Mouse (Mus musculus) mature B cell (primary cell): ENCODE results near the gene Fam171a2.
"Not testable (repeated sequence)": the region's sequence is repeated elsewhere in the genome, so short reads cannot be mapped to it uniquely, and the experiment has no call there.

ENCODE experiments used
- in situ Hi-C: fragments of 300-500 bp; cut with MboI; formaldehyde crosslinking; loops from 2 replicates; pipeline ENCODE4 v1.14.3; 2019

Gene Fam171a2

DNA sequence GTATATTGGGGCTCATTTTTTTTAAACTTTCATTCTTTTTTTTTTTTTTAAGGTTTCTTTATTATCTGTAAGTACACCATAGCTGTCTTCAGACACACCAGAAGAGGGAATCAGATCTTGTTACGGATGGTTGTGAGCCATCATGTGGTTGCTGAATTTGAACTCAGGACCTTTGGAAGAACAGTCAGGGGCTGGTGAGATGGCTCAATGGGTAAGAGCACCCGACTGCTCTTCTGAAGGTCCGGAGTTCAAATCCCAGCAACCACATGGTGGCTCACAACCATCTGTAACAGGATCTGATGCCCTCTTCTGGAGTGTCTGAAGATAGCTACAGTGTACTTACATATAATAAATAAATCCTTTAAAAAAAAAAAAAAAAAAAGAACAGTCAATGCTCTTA, 37.1 kb downstream of the Fam171a2 start:
- in situ Hi-C loops: not testable (repeated sequence)

- in situ Hi-C loops: loop anchor here (5.0 kb wide), 1 partner anchor 88 kb away; no protein-coding TSS in a partner anchor
These were observed 37.6 kb downstream of the Fam171a2 start for GRCm38 (mm10) chr11:102409795-102410330.

DNA sequence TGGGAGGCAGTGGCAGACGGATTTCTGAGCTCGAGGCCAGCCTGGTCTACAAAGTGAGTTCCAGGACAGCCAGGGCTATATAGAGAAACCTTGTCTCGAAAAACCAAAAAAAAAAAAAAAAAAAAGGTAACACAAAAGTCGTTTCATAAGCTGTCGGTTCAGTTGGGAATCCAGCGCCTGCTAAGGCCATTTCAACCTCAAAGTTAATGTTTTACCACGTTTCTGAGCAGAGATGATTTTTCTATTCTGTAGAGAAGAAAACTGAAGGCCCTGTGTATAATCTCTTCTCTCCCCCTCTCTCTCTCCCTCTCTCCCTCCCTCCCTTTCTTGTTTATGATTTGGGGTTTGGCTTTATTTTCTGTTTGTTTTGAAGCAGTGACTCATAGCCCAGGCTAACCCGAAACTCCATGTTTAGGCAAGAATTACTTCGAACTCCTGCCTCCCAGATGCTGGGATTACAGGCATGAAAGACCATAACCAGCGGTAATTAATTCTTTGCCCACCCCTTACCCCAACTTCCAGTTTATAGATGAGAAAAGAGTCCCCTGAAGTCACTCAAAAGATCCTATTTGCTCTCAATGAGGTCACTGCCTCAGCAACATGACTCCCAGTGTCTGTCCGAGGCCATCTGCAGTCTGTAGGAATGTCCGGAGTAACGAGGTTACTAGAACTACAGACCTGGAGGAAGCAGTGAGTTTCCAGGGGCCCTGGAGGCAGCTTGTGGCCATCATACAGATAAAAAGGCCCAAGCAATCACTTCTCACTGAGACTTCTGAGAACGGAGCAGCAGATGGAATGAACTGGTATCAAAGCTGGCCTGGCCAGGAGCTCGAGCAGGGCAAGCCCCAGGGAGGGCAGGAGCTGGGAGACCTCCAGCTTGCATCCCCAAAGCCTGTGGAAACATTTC, 38.3 kb downstream of the Fam171a2 start:
- in situ Hi-C loops: loop anchor here (5.0 kb wide), 1 partner anchor 87 kb away; no protein-coding TSS in a partner anchor

GRCm38 (mm10) chr11:102408344-102408876, 39.1 kb downstream of the Fam171a2 start:
- in situ Hi-C loops: loop anchor here (5.0 kb wide), 1 partner anchor 86 kb away; no protein-coding TSS in a partner anchor

- in situ Hi-C loops: loop anchor here (5.0 kb wide), 1 partner anchor 86 kb away; no protein-coding TSS in a partner anchor
These were observed 39.7 kb downstream of the Fam171a2 start, which contains the start of gene Slc25a39 for GRCm38 (mm10) chr11:102407834-102408215. Gene Slc25a39, minus strand, starts transcription at chr11:102407946.

DNA sequence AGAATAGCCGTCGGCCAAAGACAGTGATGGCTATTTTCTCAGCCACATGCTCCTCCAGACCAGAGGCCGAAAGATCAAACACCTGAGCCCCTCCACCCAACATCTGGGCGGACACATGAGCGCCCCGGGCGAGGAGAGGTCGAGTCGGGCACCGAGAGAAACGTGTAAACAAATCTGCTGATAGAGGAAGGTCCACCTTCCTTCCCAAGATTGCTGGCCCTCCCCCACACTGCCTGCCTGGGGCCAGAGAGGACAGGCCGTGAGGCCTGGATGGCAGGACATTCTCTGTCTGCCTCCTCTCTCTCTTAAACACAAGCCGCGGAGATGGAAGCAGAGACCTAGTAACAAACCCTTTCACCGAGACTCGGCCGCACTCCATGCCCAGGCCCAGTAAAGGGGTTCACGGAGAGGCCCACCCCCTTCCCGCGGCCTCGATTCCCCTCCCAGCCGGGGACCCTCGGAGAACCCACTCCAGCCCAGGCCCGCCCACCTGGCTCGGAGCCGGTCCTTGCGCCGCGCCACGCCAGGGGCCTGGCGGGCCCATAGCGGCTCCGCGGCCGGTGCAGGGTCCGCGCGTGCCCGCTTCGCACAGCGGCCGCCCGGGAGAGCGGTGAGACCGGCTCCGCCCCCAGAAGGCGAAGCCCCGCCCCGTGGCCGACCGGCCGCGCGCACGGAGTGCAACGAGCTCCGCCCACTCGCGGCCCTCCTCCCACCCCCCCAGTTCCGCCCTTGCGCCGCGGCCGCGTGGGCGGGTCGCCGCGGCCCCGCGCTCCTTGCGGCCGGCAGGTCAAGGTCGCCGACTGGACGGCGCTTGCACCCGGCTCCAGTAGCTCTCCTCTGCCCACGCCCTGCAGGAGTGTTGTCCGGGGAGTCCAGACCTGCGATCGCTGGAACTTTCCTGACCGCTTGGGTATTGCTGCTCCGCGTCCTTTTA, 40.3 kb downstream of the Fam171a2 start:
- in situ Hi-C loops: loop anchor here (5.0 kb wide), 1 partner anchor 85 kb away; no protein-coding TSS in a partner anchor

GRCm38 (mm10) chr11:102406401-102406800, 41.1 kb downstream of the Fam171a2 start:
- in situ Hi-C loops: loop anchor here (5.0 kb wide), 1 partner anchor 84 kb away; no protein-coding TSS in a partner anchor

DNA sequence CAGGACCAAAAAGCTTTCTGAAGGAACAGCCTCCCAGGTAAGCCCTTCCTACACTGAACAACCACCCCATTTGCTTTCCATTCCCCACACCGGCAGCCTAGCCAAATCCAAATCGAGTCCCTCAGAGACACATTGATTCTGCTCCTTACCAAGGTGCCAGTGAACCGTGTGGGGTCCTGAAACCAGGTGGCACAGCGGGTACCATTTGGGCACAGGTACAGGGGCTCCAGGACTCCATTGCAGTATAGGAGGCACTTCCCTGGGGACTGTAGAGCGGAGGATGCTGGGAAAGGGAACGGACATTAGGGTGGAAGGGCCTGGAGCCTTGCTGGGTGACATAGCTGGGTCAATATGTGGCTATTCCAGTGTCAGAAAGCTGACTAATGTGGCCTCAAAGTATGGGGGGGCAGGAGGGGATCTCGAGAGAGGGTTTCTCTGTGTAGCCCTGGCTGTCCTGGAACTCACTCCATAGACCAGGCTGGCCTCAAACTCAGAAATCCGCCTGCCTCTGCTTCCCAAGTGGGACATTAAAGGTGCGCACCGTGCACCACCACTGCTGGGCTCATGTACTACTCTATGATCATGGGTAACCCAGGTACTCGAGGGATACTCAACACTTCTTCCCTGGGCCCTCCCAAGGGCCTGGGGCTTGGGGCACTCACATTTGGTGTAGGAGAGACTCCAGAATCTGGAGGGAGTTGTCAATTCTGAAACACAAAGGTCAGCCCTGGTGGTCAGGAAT, 41.8 kb downstream of the Fam171a2 start:
- in situ Hi-C loops: loop anchor here (5.0 kb wide), 1 partner anchor 83 kb away; no protein-coding TSS in a partner anchor

GRCm38 (mm10) chr11:102404161-102405010, 43.1 kb downstream of the Fam171a2 start:
- in situ Hi-C loops: loop anchor here (5.0 kb wide), 1 partner anchor 82 kb away; no protein-coding TSS in a partner anchor

DNA sequence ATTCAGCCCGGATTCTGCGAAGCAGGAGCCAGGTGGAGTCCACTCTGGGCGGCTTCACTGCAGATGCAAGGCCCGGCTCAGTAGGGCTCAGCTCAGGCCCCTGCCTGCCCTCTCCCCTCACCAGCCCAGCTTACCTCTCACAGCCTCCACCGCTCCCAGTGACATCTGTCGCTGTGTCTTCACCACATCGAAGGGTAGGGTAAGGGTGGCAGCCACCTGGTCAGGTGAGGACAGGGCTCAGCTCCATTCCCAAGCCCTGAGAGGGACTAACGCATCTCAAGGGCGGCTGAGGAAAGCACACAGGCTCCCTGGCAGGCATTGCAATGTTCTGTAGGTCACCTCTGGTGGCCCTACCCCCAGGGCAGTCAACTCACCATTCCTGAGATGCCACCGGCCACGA, 43.8 kb downstream of the Fam171a2 start:
- in situ Hi-C loops: no loop called here

GRCm38 (mm10) chr11:102401898-102402500, 45.5 kb downstream of the Fam171a2 start:
- in situ Hi-C loops: no loop called here

- in situ Hi-C loops: no loop called here
These were observed 46.9 kb downstream of the Fam171a2 start for GRCm38 (mm10) chr11:102400513-102401084.

DNA sequence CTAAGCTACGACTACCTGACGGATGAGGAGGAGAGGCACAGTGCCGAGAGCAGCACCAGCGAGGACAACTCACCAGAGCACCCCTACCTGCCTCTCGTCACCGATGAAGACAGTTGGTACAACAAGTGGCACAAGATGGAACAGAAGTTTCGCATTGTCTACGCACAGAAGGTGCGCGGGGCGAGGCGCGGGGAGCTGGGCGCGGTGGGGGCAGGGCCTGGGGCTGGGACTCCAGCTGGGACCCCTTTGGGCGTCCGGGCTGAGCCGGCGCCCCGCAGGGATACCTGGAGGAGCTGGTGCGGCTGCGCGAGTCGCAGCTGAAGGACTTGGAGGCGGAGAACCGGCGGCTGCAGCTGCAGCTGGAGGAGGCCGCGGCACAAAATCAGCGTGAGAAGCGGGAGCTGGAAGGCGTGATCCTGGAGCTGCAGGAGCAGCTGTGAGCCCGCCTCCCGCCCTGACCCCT, 47.8 kb downstream of the Fam171a2 start:
- in situ Hi-C loops: no loop called here

GRCm38 (mm10) chr11:102399107-102399506, 48.4 kb downstream of the Fam171a2 start:
- in situ Hi-C loops: no loop called here

DNA sequence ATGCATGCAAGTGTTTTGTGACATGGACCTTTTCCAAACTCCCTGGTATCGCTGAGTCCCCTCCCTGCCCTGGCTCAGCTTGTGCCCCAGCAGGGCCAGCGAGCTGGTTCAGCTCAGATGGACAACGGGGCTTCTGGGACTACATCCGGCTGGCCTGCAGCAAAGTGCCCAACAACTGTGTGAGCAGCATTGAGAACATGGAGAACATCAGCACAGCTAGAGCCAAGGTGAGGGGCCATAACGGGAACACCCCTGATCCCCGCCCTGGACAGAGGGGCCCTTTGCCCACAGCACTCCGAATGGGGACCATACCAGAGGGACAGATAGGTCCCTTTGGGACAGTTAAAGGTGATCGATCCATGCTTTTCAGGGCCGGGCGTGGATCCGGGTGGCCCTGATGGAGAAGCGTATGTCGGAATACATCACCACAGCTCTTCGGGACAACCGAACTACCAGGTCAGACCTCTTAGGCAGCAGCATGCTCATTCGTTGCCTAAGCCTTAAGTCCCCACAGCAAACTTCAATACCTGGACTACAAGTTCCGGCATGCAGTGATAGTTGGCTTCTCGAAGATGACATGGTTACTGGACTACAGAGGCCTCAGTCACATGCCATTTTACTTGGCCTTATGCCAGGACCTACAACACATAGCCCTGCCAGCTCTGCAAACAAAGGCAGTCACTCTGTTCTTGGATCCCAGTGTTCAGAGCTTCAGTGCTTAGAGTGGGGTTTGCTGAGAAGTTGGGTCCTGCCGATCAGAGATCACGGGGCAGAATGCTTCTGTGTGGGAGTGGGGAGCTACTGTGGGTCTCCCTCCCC, 49.3 kb downstream of the Fam171a2 start:
- in situ Hi-C loops: no loop called here

- in situ Hi-C loops: no loop called here
These were observed 50.8 kb downstream of the Fam171a2 start for GRCm38 (mm10) chr11:102396671-102397141.

- in situ Hi-C loops: no loop called here
These were observed 51.2 kb downstream of the Fam171a2 start for GRCm38 (mm10) chr11:102396263-102396662.

DNA sequence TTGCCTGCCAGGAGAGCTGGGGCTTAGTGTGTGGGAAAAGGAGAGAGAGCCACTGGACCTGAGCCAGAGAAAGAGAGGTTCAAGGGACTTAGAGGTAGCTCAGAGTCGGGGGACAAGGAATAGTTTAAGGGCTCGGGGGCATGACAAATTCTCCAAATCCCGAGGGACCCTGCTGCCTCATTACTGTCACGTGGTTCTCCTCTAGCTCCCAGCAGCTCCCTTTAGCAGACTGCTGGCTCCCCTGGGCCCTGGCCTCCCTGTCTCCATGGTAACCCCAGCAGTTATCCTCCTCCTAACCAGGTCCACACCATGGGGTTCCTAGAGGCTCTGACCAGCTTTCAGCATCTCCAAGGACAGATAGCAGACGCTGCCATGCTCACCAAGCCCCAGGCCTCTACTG, 52.2 kb downstream of the Fam171a2 start:
- in situ Hi-C loops: no loop called here
